Mouse (Mus musculus): Measurements from ENCODE around the gene Cdk5rap3. TPM values are rescaled to one million over a fixed set of nuclear protein-coding genes. Genes with fewer than 3 reads are reported as not detected.

Cdk5rap3 gene
- total RNA-seq, 2 experiments from 2014 or later: 71.6 to 74.7 TPM

DNA sequence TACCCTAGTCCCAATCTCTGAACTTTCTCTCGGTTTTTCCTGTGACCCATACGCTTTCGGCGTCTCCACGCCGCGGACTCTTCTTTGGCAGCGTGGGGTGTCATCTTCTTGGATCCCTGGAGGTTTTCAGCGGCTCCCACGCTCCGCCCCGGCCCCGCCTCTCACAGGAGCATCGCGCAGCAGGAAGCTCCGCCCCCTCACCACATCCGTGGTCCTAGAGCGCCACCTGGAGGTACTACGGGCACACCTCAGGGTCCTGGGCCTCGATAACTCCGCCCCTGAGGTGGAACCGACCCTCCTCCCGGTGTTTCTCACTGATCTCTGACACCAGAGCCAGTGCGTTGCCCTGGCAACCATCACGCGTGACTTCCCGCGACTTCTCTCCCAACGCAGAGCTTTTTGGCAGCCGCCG lies 54.4 kb downstream of the Cdk5rap3 start:
- DNase-seq (ENCODE audit: low spot score in 2 of 2): peak; percentile 93 to 95

DNA sequence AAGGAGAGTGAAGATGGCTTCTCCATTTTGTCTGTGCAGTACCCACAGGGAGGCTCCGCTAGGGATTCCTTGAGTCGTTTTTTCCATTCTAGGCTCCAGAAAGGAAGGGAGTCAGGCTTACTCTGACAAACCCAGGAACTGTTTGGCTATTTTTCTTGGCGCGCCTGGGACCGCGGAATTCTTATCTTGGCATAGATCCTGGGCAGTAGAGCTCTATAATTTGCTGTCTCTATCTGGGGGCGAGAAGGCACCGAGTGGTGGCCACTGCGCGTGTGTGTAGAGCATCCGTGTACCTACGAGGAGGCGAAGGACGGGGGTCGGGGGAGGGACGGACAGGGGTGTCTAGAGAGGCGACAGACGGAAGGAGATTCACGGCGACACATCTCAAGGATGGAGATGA lies 54.9 kb downstream of the Cdk5rap3 start:
- DNase-seq (ENCODE audit: low spot score in 2 of 2): no peak

DNA sequence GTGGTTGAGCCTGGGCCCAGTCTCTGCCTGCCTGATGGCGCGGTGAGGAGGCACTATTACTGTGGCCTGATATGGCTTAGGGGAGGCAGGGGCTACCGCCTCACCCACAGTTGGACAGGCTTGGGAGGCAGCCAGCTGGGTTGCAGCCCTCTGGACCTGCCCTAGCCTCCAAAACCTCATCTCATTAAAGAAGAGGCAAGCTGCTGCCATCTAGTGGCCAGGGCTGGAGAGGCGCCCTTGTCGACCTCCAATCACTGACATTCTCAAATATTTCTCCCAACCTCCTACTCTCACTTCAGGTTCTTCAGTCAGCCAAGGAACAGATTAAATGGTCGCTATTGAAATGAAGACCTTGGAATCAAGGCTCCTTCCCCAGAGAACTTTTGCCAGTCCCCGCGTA lies 55.7 kb downstream of the Cdk5rap3 start:
- DNase-seq (ENCODE audit: low spot score in 2 of 2): peak; percentile 53 to 62

DNA sequence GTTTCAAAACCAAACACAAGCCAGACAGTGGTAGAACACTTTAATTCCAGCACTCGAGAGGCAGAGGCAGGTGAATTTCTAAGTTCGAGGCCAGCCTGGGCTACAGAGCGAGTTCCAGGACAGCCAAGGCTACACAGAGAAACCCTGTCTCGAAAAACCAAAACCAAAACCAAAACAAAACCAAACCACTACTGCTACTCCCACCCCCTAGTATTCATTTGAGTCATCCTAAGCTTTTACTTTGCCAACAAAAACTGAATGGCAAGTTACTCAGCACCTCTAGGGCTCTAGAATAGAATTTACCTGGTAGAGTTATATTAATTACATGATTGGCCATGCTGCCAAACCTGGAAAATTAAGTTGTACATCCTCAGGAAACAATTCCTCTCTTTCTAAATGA lies 56.7 kb downstream of the Cdk5rap3 start:
- DNase-seq (ENCODE audit: low spot score in 2 of 2): no peak

DNA sequence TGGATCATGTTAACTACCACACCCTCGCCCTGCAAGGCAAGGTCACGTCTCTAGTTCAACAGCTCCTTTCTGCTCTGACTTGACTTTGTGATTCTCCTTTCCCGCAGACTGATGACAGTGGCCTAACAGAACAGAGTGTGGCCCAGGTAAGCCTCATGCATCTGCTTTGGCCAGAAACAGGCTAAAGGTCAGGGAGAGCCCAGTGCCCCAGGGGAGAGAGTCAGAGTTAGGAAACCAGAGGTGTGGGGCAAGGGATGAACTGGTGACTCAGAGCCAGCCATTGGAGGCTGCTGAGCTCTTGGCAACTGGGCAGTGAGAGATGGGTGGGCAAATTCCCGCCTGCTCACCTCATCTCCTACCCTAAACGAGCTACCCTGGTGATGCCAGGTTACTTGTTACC lies 58.9 kb downstream of the Cdk5rap3 start:
- no peak for DNase-seq (ENCODE audit: low spot score in 2 of 2)

Other genes starting within 250 kb of the Cdk5rap3 start
- 10 to 100 TPM; 27.8 TPM for gene Snx11, start 138.9 kb downstream of the Cdk5rap3 start, total RNA-seq (2021)
- gene Cbx1, start 127.4 kb downstream of the Cdk5rap3 start, total RNA-seq (2021): 100 to 1,000 TPM in 1 of 2 experiments, 10 to 100 TPM in 1; 93.5 to 109 TPM
- gene Nfe2l1, start 86.5 kb downstream of the Cdk5rap3 start, total RNA-seq (2021): 100 to 1,000 TPM; 269 to 272 TPM
- 10 to 100 TPM; 53.2 to 62.5 TPM for gene Copz2, start 66.6 kb downstream of the Cdk5rap3 start, total RNA-seq (2021)
- 1 to 10 TPM in 1 of 2 experiments, under 1 TPM in 1; 0.28 to 7.8 TPM for gene Prr15l, start 11.6 kb upstream of the Cdk5rap3 start, total RNA-seq (2021)
- 10 to 100 TPM; 27.5 to 35.0 TPM for gene Pnpo, start 27.5 kb upstream of the Cdk5rap3 start, total RNA-seq (2021)
- 10 to 100 TPM; 23.3 to 26.0 TPM for gene Sp2, start 66.5 kb upstream of the Cdk5rap3 start, total RNA-seq (2021)
- gene Sp6, start 96.9 kb upstream of the Cdk5rap3 start, total RNA-seq (2021): under 1 TPM; 0.42 TPM
- 10 to 100 TPM; 28.8 to 29.7 TPM for gene Scrn2, start 113.4 kb upstream of the Cdk5rap3 start, total RNA-seq (2021)
- gene Lrrc46, start 124.9 kb upstream of the Cdk5rap3 start, total RNA-seq (2021): 1 to 10 TPM in 1 of 2 experiments, under 1 TPM in 1; 0.76 to 1.3 TPM
- 100 to 1,000 TPM; 110 to 123 TPM for gene Mrpl10, start 125.1 kb upstream of the Cdk5rap3 start, total RNA-seq (2021)
- gene Osbpl7, start 134.1 kb upstream of the Cdk5rap3 start, total RNA-seq (2021): 10 to 100 TPM; 20.3 to 21.4 TPM
- gene Tbx21, start 198.8 kb upstream of the Cdk5rap3 start, total RNA-seq (2021): under 1 TPM; 0.45 to 0.62 TPM
- gene Tbkbp1, start 235.0 kb upstream of the Cdk5rap3 start, total RNA-seq (2021): 10 to 100 TPM; 19.1 to 21.0 TPM